Mouse (Mus musculus): ENCODE results near the gene Nme8.

DNA sequence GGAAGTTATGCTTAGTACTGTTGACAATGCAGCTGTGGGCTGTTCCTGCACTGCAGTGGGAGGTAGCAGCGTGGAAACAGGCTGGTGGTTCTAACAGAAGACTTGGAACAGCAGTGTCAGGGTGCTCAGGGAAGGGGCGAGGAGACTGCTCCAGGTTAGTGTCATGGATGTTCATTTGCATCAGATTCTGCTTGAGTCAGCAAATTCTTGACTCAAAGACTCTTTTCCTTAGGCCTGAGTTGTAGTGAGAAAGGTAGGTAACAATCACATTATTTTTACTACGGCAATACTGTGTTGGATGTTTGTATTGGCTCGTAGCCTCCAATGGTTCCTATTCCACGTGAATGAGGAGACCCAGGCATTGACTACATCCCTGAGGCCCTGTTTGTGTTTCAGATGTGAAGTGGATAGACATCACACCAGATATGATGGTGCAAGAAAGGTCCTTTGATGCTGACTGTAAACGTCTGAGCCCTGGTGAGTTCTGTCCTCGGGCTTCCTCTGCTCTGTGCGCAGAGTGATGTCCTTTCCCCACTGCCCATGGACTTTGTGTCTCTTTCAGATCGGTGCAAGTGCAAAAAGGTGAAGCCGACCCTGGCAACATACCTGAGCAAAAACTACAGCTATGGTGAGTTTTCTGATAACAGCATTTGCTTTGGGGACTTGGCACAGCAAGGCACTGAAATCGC, 72.8 kb downstream of the Nme8 start:
- no peak for TF ChIP-seq POLR2A (IDR thresholded peaks at IDR 0.05; ENCODE audit: borderline replicate concordance, insufficient read depth, low read length)
- TF ChIP-seq CTCF (IDR thresholded peaks at IDR 0.05; ENCODE audit: borderline replicate concordance, insufficient read depth, low read depth, low read length) = no peak

All from cerebellum, adult 2 months (tissue).